Mouse (Mus musculus): Measurements from ENCODE around the gene Ccpg1os. TPM values are rescaled to one million over a fixed set of nuclear protein-coding genes. Genes with fewer than 3 reads are reported as not detected.

Gene Ccpg1os
- 20.4 TPM for polyA plus RNA-seq (2014; fragmentation: Illumina TruSeq; extraction: RNeasy Lipid Tissue Mini Kit (QIAGEN cat#74804); ENCODE audit: low read depth, low replicate concordance)

DNA sequence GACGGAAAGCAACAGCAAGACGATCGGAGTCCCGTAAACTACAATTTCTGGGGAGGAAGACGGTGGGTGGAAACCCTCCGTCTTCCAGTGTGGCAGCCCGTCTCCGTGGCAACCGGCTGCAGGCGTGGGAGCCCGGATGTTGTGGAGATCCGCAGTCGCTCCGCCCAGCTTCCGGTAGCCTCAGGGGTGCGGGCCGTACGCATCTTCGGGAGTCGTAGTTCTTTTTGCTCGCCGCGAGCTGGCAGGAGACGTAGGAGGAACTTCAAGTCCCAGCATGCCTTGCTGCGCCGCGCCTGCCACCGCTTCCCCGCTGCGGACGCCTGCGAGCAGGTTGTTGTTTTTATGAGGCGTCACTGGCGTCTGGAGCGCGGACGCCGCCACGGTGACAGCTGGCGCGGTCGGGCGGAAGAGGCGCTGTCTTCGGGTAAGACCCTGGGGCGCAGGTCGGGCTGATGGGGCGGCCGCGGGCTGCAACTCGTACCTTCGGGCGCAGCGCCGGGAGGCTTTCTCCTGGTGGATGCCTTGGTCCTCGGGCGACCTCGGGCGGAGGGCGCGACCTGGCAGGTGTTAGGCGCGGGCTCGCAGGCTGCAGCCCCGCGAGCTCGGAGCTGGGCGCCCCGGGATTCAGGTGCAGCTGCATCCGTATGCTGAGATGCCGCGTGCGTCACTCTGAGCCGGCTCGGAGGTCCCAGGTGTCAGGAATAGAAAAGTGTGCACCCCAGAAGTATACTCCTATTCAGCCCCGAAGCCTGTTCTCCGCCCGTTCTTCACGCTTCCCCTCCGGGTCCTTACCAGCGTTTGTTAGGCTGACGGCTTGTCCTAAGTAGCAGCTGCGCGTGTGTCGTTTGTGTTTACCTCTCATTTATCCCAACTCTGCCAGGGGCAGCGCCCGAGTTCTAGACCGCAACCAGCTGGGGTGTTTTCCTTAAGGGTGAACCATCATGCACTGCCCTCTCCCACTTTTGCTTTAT lies at the start of gene Ccpg1os, which contains the start of gene Ccpg1:
Gene Ccpg1os (minus strand): TSS at position 133 of the 971 bp plus-strand sequence.
Gene Ccpg1 (plus strand): TSS at position 180 of the 971 bp plus-strand sequence.

DNA sequence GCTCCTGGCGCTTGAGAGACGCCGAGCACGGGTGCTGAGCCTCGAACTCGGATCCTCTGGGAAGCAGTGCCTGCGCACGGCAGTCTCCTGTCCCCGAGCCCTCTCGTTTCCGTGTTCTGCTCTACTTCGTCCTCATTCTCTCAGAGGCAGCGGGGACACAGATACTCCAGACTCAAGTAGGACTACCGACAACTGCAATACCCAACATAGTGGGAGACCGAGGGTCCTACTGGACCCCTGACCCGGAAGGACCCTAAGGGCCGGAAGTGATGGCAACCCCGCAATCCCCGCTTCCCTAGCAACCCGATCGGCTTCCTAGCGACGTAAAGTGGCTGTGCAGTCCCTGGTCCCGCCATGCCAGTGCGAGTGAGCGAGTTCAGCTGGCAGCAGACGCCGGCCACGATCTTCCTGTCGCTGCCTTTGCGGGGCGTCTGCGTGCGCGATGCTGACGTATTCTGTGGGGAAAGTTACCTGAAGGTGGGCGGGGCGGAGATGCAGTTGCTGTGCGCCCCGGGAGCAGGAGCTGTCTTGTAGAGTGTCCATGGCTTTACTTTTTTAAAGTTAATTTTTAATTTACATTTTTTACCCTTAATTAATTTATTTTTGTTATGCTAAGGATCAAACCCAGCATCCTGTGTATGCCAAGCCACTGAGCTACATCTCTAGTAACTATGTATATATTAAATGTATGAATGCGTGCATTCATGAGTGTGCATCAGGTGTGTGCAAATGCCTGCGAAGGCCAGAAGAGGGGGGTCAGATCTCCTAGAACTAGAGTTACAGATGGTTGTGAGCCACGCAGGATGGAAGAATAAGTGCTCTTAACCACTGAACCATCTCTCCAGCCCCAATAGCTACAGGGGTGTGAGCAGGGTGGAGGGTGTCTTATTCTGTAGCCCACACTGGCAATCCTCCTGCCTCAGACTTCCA lies 26.4 kb downstream of the Ccpg1os start, which contains the start of the genes Dyx1c1 and Gm44503:
Gene Dyx1c1 (plus strand): TSS at position 265 of the 930 bp plus-strand sequence.
Gene Gm44503 (plus strand): TSS at position 332 of the 930 bp plus-strand sequence.

Other genes with a start within 250 kb of the Ccpg1os start
- 0.17 TPM for gene Prtg, start 178.5 kb downstream of the Ccpg1os start, polyA plus RNA-seq (2014; fragmentation: Illumina TruSeq; extraction: RNeasy Lipid Tissue Mini Kit (QIAGEN cat#74804); ENCODE audit: low read depth, low replicate concordance)
- gene Pygo1, start 59.7 kb downstream of the Ccpg1os start, polyA plus RNA-seq (2014; fragmentation: Illumina TruSeq; extraction: RNeasy Lipid Tissue Mini Kit (QIAGEN cat#74804); ENCODE audit: low read depth, low replicate concordance): 11.5 TPM
- gene Dyx1c1, start 26.6 kb downstream of the Ccpg1os start, polyA plus RNA-seq (2014; fragmentation: Illumina TruSeq; extraction: RNeasy Lipid Tissue Mini Kit (QIAGEN cat#74804); ENCODE audit: low read depth, low replicate concordance): 4.0 TPM
- gene Gm44503, start 26.5 kb downstream of the Ccpg1os start, polyA plus RNA-seq (2014; fragmentation: Illumina TruSeq; extraction: RNeasy Lipid Tissue Mini Kit (QIAGEN cat#74804); ENCODE audit: low read depth, low replicate concordance): 1.0 TPM
- gene Ccpg1, start within 50 bp of the Ccpg1os start, polyA plus RNA-seq (2014; fragmentation: Illumina TruSeq; extraction: RNeasy Lipid Tissue Mini Kit (QIAGEN cat#74804); ENCODE audit: low read depth, low replicate concordance): 313 TPM
- 14.2 TPM for gene Pigb, start 55.0 kb upstream of the Ccpg1os start, polyA plus RNA-seq (2014; fragmentation: Illumina TruSeq; extraction: RNeasy Lipid Tissue Mini Kit (QIAGEN cat#74804); ENCODE audit: low read depth, low replicate concordance)
- gene Rab27a, start 59.5 kb upstream of the Ccpg1os start, polyA plus RNA-seq (2014; fragmentation: Illumina TruSeq; extraction: RNeasy Lipid Tissue Mini Kit (QIAGEN cat#74804); ENCODE audit: low read depth, low replicate concordance): 39.6 TPM
- not detected for gene Khdc3, start 116.5 kb upstream of the Ccpg1os start, polyA plus RNA-seq (2014; fragmentation: Illumina TruSeq; extraction: RNeasy Lipid Tissue Mini Kit (QIAGEN cat#74804); ENCODE audit: low read depth, low replicate concordance)
- not detected for gene Gm20509, start 117.1 kb upstream of the Ccpg1os start, polyA plus RNA-seq (2014; fragmentation: Illumina TruSeq; extraction: RNeasy Lipid Tissue Mini Kit (QIAGEN cat#74804); ENCODE audit: low read depth, low replicate concordance)
- 82.2 TPM for gene Rsl24d1, start 128.0 kb upstream of the Ccpg1os start, polyA plus RNA-seq (2014; fragmentation: Illumina TruSeq; extraction: RNeasy Lipid Tissue Mini Kit (QIAGEN cat#74804); ENCODE audit: low read depth, low replicate concordance)

All from adrenal gland, adult 10 weeks (tissue).